Mouse (Mus musculus): ENCODE measurements at regions not wholly inside any gene's neighbourhood (a gene's known extent, or its start where the extent isn't known, plus 50 kb on each side); places are given as distances from the start of the nearest gene placed in this dataset.

GRCm38 (mm10) chr7:40846512-40846911, 51.6 kb upstream of the Vstm2b start:
- TF ChIP-seq CTCF (IDR thresholded peaks at IDR 0.05; ENCODE audit: low read depth) (no peak), EP300 (IDR thresholded peaks at IDR 0.05; ENCODE audit: low read depth) (no peak)

Data from heart, postnatal 0 days (tissue).